Mouse (Mus musculus) ES-E14 (cell line): ENCODE measurements around the gene Kif19a.

Experiments used
- CHD2 ChIP-seq: IDR thresholded peaks from 2 replicates; pipeline ENCODE4 v1.6.1; 2014; ENCODE audit warnings: mild to moderate bottlenecking, low read depth, low read length, inconsistent platforms
- HCFC1 ChIP-seq: IDR thresholded peaks from 2 replicates; pipeline ENCODE4 v1.6.1; 2012; ENCODE audit warnings: low read length, inconsistent platforms, borderline replicate concordance; ENCODE audit not compliant: insufficient read depth
- ZC3H11A ChIP-seq: IDR thresholded peaks from 2 replicates; pipeline ENCODE4 v1.6.1; 2012; ENCODE audit warnings: low read depth, mild to moderate bottlenecking, inconsistent platforms, low read length, borderline replicate concordance
- ZNF384 ChIP-seq: IDR thresholded peaks from 2 replicates; pipeline ENCODE4 v1.6.1; 2012; ENCODE audit warnings: low read depth, low read length, inconsistent platforms

- TF ChIP-seq CHD2 (no peak), ZC3H11A (no peak), ZNF384 (no peak), HCFC1 (no peak)
Measured at GRCm38 (mm10) chr11:114819110-114819509, 53.9 kb downstream of the Kif19a start.
